Mouse (Mus musculus) MEL-GATA-1-ER (cell line): Measurements from ENCODE around the gene 1700023F06Rik.

Experiments
- DNase-seq: peaks from one replicate; pipeline ENCODE4 v3.0.0-alpha.2; 2012; ENCODE audit warnings: low read depth; ENCODE audit errors: extremely low read depth

Gene 1700023F06Rik

DNA sequence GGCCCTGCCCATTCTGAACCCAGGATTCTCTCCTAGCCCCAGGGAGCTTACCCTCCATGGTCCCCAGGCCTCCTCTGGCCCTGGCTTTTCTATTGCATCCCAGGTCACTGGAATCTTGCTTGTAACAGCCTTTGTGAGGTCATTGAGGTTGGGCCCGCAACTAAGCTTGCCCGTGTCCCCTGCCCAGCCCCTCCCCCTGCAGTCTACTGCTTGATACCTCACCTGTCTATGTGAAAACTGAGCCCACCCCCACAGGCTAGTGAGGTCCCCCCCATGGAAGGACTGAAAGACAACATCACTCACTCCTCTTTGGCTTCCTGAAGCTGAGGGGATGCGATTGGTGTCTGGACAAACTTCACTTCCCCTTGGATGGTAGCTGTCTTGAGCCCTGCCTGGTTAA lies at the start of gene 1700023F06Rik:
Gene 1700023F06Rik, minus strand, starts transcription at position 101 of the 400 bp plus-strand sequence.
- DNase-seq = no peak

DNA sequence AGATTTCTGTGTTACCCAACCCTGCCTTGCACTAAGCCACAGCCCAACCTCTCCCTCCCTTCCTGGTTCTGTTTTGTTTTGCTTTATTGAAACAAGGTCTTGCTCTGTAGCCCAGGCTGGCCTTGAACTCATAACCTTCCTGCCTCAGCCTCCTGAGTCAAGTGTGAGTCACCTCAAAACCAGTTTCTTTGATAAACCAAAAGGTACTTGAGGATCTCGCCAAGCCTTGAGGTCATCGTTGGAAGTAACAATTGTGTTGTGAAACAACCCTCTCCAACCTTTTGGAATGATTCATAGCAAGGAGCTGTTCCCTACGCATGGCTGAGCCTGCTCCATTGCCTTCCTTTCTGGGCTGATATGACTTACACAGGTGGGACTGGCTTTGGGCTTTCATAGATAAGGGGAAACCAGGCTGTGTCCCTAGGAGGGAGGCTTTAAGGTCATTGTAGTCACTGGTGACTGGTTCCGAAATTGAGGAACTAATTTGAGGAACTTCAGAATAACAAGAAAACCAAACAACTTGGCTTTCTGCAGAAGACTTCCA lies 49.7 kb upstream of the 1700023F06Rik start:
- peak; percentile 91 for DNase-seq

DNA sequence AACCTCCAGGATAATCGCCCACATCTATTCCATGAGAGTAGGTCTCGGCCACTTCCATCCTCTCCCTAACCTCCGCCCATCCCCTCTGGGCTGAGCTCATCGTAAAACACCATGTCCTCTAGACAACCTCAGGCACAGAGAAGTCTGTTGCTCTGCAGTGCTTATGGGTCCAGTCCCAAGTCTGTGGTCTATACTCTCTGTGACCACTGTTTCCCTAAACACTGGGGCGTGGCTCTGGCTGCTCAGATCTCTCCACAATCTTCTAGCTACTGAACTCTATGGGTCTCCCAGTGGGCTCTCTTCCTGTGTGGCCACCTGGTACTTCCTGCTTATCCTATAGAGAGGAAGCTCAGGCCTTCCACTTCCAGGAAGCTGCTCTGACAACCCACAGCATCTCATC lies 45.2 kb upstream of the 1700023F06Rik start:
- no peak for DNase-seq

DNA sequence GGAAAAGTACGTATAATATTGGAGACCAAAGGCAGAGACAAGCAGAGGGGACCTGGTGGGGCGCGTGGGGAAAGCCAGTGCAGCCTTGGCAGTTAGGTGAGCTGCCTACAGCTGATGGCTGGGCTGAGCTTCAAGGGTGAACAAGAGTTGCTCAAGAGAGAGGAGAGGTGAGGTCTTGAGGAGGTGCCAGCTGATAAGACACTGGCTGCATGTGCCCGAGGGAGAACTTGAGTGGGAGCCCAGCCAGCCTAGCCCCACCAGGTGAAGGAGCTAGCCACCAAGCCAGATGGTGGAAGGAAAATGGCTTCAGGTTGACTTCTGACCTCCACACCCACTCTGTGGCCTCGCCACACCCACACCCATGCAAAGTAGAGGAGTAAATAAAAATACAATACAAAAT lies 44.0 kb upstream of the 1700023F06Rik start:
- DNase-seq = no peak

DNA sequence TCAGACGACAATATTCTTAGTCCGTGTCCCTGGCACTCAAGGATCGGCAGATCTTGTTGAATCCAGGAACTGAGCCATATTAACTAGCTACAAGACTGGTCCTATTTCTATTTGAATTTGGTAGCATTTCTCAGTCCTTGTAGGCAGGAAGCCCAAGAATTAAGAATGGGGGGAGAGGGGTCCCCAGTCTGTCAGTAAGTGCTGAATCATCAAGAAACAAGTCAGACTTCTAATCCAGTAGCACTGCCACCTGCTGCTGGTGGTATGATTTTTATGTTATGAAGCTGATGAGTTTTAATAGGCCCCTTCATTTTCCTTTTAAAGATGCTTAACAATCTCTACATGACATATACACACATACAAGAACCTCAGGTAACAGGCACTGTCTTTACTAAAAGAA lies 42.0 kb upstream of the 1700023F06Rik start:
- DNase-seq = no peak

DNA sequence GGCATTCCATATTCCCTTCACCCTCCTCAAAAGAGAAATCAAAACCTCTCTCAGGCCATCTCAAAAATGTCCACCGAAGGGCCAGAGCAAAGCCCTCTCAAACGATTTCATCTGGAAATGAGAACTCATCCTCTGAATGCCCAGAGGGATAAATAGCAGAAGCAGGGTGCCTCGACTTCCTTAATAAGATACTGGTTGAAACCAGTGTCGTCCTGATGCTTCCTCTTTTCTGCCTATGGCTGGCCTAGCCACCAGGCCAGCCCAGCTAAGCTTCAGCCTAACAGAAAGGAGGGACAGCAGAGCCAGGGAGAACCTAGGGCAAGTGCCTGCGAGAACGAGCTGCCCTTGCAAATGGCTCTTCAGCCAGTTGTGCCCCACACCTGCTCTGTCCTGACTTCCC lies 41.2 kb upstream of the 1700023F06Rik start:
- peak; percentile 88 for DNase-seq

DNA sequence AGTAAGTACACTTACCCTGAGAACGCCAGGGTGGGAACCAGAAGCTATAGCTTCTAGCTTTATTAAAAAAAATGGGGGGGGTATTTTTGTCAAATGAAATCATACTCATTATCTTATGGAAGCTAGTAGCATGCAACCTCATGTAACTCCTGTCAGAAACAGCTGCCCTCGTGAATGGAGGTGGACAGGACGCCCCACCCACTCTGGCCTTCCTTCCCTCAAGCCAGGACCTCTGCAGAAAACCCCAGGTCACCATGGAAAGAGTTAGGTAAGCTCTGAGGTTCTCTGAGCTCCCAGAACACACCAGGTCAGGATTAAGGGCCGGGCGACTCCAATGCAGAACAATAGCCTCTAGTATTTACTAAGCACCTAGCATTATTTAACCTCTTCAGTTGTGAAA lies 40.5 kb upstream of the 1700023F06Rik start:
- DNase-seq = no peak

DNA sequence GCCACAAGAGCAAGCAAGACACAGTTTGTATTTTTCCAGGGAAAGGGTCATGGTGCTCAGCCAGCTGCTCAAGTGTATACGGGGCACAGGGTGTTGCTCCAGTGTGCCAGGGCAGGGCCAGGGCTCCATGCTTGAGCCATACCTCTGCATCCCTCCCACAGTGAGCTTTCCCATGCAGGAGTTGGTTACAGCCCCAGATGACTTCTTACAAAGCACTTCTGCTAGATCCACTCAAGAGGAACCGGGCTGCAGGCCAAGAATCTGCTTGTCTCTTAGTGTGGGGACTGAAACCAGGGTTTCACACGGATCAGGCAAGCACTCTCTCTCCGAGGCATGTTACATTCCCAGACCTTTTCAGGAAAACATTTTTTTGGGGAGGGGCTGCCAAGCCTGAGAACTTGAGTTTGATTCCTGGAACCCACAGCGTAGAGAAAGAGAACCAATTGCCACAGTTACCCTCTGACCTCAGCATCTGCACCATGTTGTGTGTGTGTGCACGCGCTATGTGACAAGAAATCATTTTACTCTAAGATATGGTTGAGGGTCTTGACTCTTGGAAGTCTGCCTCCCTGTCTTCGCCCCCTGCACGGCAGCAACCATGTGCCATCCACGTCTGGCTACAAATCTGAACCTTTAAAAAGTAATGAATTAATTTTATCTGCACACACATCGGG lies 39.3 kb upstream of the 1700023F06Rik start:
- no peak for DNase-seq

DNA sequence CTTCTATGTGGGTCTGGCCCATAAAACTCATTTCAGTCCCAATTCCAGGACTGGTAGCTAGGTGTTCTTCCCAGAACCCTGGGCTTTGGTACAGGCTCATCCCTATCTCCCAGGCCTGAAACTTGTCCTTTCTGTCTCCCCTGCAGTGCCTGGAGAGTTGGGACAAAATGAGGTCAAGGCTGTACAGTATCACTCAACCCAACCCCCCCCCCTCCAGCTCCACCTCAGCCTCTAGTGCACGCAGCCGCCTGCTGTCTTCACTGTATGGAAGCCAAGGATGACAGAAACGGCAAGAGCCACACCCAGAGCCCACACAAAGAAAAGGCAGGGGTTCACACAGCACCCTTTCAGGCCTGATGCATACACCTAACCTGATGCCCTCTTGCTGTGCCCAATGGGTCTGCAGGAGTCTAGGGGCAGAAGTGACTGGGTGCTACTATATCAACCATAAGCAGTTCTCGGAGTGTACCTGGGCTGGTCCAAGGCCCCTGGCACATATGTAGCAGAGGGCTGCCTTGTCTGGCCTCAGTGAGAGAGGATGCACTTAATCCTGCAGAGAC lies 38.5 kb upstream of the 1700023F06Rik start:
- DNase-seq = no peak

DNA sequence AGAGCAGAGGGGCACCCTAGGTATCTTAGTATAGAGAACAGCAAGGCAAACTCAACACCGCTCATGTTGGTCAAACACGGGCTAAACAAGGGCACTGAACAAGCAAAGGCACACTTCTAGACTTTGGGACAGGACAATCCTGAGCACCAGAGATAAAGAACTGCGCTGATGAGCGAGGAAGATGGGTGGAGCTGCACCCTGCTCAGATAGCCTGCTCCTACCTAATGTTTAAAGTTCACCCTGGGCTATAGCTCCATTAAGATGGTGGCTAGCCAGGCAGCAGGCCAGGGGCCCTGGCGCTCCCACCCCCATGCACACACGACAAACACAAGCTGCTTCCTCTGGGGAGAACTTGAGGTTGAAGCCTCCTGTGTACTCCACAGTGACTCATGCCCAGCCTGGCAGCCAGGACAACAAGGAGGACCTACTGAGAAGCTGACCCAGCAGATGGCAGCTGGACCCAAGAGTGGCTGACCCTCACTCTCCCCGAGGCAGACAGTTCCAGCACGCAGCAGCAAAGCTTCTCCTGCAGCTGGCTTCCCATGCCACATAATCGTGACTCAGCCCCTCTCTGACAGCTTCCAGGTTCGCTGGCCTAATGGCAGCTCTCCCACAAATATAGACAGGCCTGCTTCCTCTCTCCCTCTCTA lies 37.8 kb upstream of the 1700023F06Rik start:
- no peak for DNase-seq

DNA sequence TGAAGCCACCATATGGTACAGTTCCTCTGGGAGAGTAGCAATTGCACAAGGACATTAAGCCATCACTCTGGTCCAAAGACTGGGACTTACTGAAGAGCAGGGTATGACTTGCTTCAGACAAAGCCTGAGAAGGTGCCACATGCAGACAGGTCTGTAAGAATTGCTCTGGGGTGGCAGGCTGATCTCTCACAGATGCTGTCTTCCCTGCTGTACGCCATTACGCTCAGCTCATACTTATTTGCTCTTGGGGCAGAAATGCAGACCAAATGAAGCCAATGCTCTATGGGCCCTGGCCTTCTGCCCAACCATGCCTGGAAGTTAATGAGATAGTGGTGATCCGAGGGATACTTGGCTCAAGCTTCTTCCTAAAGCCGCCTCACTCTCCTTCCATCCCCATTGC lies 36.5 kb upstream of the 1700023F06Rik start:
- no peak for DNase-seq

DNA sequence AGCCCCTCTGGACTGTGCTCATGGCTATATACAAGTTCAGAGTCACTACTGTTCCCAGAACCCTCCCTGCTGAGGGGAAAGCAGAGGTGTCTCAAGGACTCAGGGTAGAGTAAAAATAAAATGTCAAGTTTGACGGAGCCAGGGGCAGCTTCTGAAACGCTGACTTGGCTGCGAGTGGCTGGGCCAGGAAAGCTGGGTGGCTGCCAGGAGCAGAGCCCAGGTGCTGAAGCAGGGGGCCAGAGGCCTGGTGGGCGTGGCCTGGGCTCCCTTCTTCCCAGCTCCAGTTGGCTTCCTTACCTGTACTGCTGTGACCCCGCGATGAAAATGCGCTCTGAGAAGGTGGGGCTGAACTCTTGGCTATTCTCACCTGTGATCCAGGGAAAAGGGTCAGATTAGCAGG lies 32.4 kb upstream of the 1700023F06Rik start:
- no peak for DNase-seq

DNA sequence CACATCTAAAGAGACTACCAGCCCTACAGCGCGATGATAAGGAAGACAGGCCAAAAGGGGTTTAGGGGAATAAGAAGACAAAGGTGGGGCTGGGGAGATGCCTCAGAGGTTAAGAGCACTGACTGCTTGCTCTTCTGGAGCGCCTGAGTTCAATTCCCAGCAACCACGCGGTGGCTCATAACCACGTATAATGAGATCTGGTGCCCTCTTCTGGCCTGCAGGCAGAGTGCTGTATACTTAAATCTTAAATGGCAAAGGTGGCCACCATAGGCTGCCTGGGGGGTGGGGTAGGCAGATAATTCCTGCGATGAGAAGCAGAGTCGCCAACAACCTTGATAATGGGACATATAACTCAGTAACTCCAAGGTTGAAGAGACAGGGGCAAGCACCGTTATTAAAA lies 29.4 kb upstream of the 1700023F06Rik start:
- DNase-seq = no peak

DNA sequence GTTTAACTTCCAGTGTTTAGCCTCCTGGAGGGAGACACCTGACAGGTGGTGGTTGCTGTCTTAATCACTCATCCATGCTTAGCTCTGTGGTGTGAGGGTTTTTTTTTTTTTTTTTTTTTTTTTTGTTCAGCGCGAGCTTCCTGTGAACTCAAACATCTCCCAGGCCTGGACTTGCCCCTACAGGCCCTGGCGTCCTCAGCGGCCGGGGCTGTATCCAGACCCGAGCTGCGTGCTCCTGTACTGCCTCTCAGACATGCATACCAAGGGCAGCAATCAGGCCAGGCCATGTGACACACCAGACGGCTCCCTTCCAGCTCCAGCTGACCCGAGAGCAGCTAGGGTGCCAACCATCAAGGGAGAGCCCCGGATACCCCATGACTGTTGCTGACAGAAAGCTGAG lies 28.5 kb upstream of the 1700023F06Rik start:
- no peak for DNase-seq

DNA sequence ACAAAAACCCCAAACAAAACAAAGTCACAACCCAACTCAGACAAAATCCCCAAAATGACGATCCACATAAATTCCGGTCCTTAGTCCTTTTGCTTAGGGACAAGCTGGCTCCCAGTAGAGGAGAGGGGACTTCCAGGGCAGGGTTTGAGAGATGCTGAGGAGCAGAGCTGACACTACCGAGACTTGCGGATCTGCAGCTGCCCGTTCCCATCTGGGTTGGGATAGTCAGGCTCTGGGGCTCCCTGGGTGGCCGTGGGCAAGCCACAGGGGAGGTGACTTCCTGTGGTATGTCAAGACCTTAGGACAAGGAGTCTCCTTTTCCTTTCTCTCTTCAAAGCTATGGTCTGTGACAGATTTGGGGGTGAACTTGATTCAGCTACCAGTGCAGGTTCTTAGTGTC lies 28.1 kb upstream of the 1700023F06Rik start:
- DNase-seq = no peak

DNA sequence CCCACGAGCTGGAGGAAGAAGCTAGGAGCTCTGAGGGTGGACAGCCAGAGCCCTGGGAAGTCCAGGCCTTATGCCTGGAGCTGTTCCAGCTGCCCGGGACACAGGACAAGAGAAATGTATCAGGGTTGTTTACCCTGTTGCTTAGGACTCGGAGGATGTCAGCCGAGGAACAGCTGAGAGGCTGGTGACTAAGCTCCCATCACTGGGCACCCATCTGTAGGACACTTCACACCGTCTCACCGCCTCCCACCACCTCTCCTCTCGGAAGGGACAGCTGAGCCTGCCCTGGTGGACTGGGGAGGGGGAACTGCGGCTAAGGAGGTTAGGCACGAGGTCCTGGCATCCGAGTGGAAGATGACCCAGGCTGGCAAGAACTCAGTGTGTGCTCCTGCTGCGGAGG lies 27.3 kb upstream of the 1700023F06Rik start:
- DNase-seq = no peak

DNA sequence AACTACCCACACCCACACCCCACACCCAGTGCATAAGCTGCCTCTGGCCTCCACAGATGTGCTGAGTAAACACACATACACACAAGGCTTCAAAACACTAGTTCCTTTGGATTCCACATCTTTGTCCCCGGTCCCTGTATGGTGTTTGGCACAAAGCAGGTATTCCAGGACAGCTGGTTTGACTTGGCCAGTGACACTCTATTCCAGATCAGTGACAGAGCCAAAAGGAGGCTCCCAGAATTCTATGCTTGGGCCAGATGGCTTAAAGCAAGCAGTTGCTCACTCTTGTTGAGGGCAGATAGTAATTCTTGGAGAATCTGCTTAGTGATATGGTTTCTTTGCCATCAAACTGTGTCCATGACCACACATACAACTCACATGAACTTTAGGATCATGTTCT lies 26.1 kb upstream of the 1700023F06Rik start:
- DNase-seq = no peak

DNA sequence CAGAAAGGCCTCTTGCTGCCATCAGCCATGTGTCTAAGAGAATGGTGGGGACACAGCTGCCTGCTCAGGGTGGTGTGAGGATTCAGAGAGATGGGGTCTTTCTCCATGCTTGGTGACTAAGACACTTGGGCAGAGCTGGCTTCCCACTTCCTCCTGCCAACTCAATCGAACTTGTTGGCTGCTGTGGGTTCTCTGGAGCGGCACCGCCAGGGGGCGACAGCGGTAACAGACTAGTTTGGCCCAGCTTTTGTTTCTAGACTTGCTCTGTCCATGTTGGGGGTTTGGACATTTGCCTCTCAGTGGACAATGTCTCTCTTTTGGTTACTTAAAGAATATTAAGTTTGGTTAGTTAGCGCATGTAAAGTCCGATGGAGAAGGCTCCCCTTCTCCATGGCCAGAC lies 24.6 kb upstream of the 1700023F06Rik start:
- no peak for DNase-seq

DNA sequence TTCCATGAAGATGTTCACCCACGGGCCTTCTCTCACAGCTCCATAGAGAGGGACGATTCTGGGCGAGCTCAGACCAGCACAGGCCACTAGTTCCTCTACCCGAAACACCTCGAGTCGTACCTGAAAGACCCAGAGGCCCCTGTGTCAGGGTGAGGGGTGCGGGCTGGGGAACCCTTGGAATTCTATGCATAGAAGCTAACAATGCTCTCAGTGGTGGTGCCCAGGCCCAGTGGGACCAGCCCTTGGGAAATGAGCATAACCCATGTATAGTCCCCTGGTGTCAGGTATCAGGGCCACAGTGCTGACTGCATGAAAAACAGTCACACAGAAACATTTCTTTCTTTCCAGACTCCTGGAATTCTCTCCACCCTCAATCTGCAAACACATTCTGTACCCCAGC lies 23.0 kb upstream of the 1700023F06Rik start:
- DNase-seq = no peak

DNA sequence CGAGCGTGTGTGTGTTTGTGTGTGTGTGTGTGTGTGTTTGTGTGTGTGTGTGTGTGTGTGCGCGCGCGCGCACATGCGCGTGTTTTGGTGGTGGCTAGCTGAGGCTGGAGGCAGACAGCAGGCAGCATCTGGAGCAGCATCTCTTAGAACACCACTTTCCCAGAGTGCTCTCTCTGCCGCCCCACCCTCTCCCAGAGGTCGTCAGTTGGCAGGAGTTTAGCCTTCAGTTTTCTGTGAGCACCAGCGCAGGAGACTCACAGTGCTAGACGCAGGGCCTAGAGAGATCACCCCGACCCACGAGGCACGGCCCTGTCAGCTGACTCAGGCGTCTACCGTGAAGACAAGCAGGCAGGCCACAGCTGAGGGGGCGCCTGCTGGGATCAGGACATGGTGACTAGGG lies 22.3 kb upstream of the 1700023F06Rik start:
- no peak for DNase-seq

DNA sequence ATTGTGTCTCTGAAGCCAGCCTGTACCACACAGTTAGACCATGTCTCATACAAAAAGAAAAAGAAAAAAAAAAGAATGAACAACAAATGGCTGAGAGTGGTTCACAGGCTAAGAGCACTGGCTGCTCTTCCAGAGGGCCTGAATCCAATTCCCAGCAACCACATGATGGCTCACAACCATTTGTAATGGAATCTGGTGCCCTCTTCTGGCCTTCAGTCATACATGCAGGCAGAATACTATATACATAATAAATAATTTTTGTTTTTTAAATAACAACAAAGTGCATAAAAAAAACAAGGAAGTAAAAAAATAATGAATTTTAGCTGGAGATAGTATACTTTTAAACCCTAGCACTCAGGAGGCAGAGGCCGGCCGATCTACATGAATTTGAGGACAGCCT lies 21.2 kb upstream of the 1700023F06Rik start:
- no peak for DNase-seq

DNA sequence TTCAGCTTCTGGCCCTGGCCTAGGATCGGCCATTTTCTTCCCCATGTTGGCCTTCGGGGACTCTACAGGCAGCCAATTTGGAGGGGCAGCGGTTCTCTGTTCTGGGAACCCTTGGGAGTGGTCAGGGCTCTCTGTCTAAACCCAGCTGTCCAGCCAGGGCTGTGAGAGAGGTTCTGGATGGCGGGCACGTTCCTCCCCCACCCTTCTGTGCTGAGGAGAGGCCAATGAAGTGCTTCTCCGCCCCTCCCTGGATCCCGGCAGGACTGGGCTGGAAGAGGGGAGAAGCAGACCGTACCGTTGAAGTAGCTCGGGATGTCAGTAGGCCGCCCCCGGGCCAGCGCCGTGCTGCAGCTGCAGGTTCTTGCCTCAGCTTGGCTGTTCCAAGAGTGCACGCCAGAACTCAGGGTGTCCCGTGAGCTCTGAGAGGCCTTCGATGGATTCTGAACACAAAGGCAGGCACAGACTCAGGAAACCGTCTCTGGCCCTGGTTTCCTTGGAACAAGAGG lies 15.6 kb upstream of the 1700023F06Rik start:
- no peak for DNase-seq

DNA sequence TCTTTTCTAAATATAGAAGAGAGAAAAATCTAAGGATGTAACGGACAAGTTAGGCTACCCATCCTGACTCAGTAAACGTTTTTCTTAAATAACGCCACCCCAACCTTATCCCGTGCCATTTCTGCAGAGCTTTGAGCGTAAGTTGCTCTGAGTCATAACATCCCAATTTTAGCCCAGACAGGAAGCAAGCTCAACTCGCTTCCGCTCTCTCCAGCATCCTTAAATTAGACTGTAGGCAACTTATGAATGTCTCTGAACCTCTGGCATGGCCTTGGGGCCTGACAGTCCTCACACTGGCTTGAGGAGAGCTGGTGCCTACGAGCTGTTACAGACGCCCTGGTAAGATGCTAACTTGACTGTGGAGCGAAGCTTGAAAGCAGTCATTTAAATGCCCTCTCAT lies 15.1 kb upstream of the 1700023F06Rik start:
- no peak for DNase-seq
